Mouse (Mus musculus): ENCODE measurements at regions not wholly inside any gene's neighbourhood (a gene's known extent, or its start where the extent isn't known, plus 50 kb on each side); places are given as distances from the start of the nearest gene placed in this dataset.
A peak's percentile ranks its signal among the peaks of the same experiment; 100 is the strongest.

GRCm38 (mm10) chr8:98651010-98651409 lies 765.3 kb downstream of the Cdh8 start:
- WGBS, result 93% methylated on average over 1 of the region's 1 CpGs
- no peaks in the 10 kb centered on the region for H3K4me1 ChIP-seq (ENCODE audit: insufficient read depth, low read length)
- no peak overlapping the region for H3K9ac ChIP-seq (replicated peaks; ENCODE audit: low read length)
- DNase-seq (ENCODE audit: low spot score) (no peak), ATAC-seq (no peak)
- H3K36me3 ChIP-seq (ENCODE audit: insufficient read depth, low read length), result no peaks in the 10 kb centered on the region
- no peak overlapping the region for H3K4me2 ChIP-seq (ENCODE audit: low read depth, low read length)
- H3K27me3 ChIP-seq (ENCODE audit: insufficient read depth, low read length), result no peaks in the 10 kb centered on the region
- TF ChIP-seq CTCF (IDR thresholded peaks at IDR 0.05; ENCODE audit: low read depth), result no peak
- H3K4me3 ChIP-seq (ENCODE audit: low read length), result no peak overlapping the region
- H3K9me3 ChIP-seq (ENCODE audit: low read length), result no peaks in the 10 kb centered on the region
- H3K27ac ChIP-seq, result no peak overlapping the region

- ATAC-seq (no peak), DNase-seq (ENCODE audit: low spot score) (no peak)
- Histone ChIP-seq H3K27ac (no peak overlapping the region), H3K36me3 (ENCODE audit: insufficient read depth, low read length) (no peaks in the 10 kb centered on the region), H3K4me1 (ENCODE audit: insufficient read depth, low read length) (no peaks in the 10 kb centered on the region), H3K4me3 (ENCODE audit: low read length) (no peak overlapping the region), H3K27me3 (ENCODE audit: insufficient read depth, low read length) (no peaks in the 10 kb centered on the region), H3K9ac (replicated peaks; ENCODE audit: low read length) (no peak overlapping the region), H3K9me3 (ENCODE audit: low read length) (no peaks in the 10 kb centered on the region), H3K4me2 (ENCODE audit: low read depth, low read length) (no peak overlapping the region)
- WGBS, result 76% methylated on average over 5 of the region's 5 CpGs
- no peak for TF ChIP-seq CTCF (IDR thresholded peaks at IDR 0.05; ENCODE audit: low read depth)
Measured at GRCm38 (mm10) chr8:98628151-98628550, 788.1 kb downstream of the Cdh8 start.

- Histone ChIP-seq H3K4me2 (ENCODE audit: low read depth, low read length) (no peak overlapping the region), H3K9ac (replicated peaks; ENCODE audit: low read length) (no peak overlapping the region), H3K9me3 (ENCODE audit: low read length) (no peaks in the 10 kb centered on the region), H3K27ac (no peak overlapping the region), H3K27me3 (ENCODE audit: insufficient read depth, low read length) (no peaks in the 10 kb centered on the region), H3K4me3 (ENCODE audit: low read length) (no peak overlapping the region), H3K36me3 (ENCODE audit: insufficient read depth, low read length) (no peaks in the 10 kb centered on the region), H3K4me1 (ENCODE audit: insufficient read depth, low read length) (no peaks in the 10 kb centered on the region)
- peak; percentile 72 for DNase-seq (ENCODE audit: low spot score)
- ATAC-seq, result peak; percentile 78
- WGBS, result 69% methylated on average over 4 of the region's 4 CpGs
- no peak for TF ChIP-seq CTCF (IDR thresholded peaks at IDR 0.05; ENCODE audit: low read depth)
Measured at GRCm38 (mm10) chr8:98613834-98614428, 802.3 kb downstream of the Cdh8 start.

- H3K4me2 ChIP-seq (ENCODE audit: low read depth, low read length), result 0 out of 2 replicates have a peak overlapping the region, but pooled peaks have one; percentile 18
- no peaks in the 10 kb centered on the region for H3K36me3 ChIP-seq (ENCODE audit: insufficient read depth, low read length)
- H3K9me3 ChIP-seq (ENCODE audit: low read length), result no peaks in the 10 kb centered on the region
- DNase-seq (ENCODE audit: low spot score) (peak; percentile 86), ATAC-seq (peak; percentile 91)
- peak overlapping the region; percentile 22 for H3K27ac ChIP-seq
- H3K27me3 ChIP-seq (ENCODE audit: insufficient read depth, low read length), result no peaks in the 10 kb centered on the region
- H3K9ac ChIP-seq (replicated peaks; ENCODE audit: low read length), result no peak overlapping the region
- TF ChIP-seq CTCF (IDR thresholded peaks at IDR 0.05; ENCODE audit: low read depth), result no peak
- peaks cover 9% of the 10 kb centered on the region; the same call in 1 of the 2 replicates for H3K4me1 ChIP-seq (ENCODE audit: insufficient read depth, low read length)
- H3K4me3 ChIP-seq (ENCODE audit: low read length), result no peak overlapping the region
- WGBS, result 14% methylated on average over 6 of the region's 6 CpGs
Measured at GRCm38 (mm10) chr8:98572597-98573514, 843.4 kb downstream of the Cdh8 start.

- 81% methylated on average over 5 of the region's 5 CpGs for WGBS
- H3K9me3 ChIP-seq (ENCODE audit: low read length), result no peaks in the 10 kb centered on the region
- no peaks in the 10 kb centered on the region for H3K4me1 ChIP-seq (ENCODE audit: insufficient read depth, low read length)
- H3K4me2 ChIP-seq (ENCODE audit: low read depth, low read length), result no peak overlapping the region
- H3K9ac ChIP-seq (replicated peaks; ENCODE audit: low read length), result no peak overlapping the region
- H3K27me3 ChIP-seq (ENCODE audit: insufficient read depth, low read length), result no peaks in the 10 kb centered on the region
- ATAC-seq (no peak), DNase-seq (ENCODE audit: low spot score) (no peak)
- no peak overlapping the region for H3K4me3 ChIP-seq (ENCODE audit: low read length)
- no peaks in the 10 kb centered on the region for H3K36me3 ChIP-seq (ENCODE audit: insufficient read depth, low read length)
- no peak for TF ChIP-seq CTCF (IDR thresholded peaks at IDR 0.05; ENCODE audit: low read depth)
- no peak overlapping the region for H3K27ac ChIP-seq
Measured at GRCm38 (mm10) chr8:98566661-98567060, 849.6 kb downstream of the Cdh8 start.

- H3K4me1 ChIP-seq (ENCODE audit: insufficient read depth, low read length), result no peaks in the 10 kb centered on the region
- H3K36me3 ChIP-seq (ENCODE audit: insufficient read depth, low read length), result no peaks in the 10 kb centered on the region
- no peak overlapping the region for H3K27ac ChIP-seq
- no peaks in the 10 kb centered on the region for H3K27me3 ChIP-seq (ENCODE audit: insufficient read depth, low read length)
- no peaks in the 10 kb centered on the region for H3K9me3 ChIP-seq (ENCODE audit: low read length)
- no peak for ATAC-seq
- H3K4me2 ChIP-seq (ENCODE audit: low read depth, low read length), result no peak overlapping the region
- H3K9ac ChIP-seq (replicated peaks; ENCODE audit: low read length), result no peak overlapping the region
- no peak for DNase-seq (ENCODE audit: low spot score)
- 54% methylated on average over 4 of the region's 4 CpGs for WGBS
- H3K4me3 ChIP-seq (ENCODE audit: low read length), result no peak overlapping the region
- no peak for TF ChIP-seq CTCF (IDR thresholded peaks at IDR 0.05; ENCODE audit: low read depth)
Measured at GRCm38 (mm10) chr8:98518459-98518858, 897.8 kb downstream of the Cdh8 start.

- Histone ChIP-seq H3K4me3 (ENCODE audit: low read length) (no peak overlapping the region), H3K4me2 (ENCODE audit: low read depth, low read length) (no peak overlapping the region), H3K4me1 (ENCODE audit: insufficient read depth, low read length) (no peaks in the 10 kb centered on the region), H3K9ac (replicated peaks; ENCODE audit: low read length) (no peak overlapping the region), H3K27me3 (ENCODE audit: insufficient read depth, low read length) (no peaks in the 10 kb centered on the region), H3K27ac (no peak overlapping the region), H3K9me3 (ENCODE audit: low read length) (no peaks in the 10 kb centered on the region), H3K36me3 (ENCODE audit: insufficient read depth, low read length) (no peaks in the 10 kb centered on the region)
- no peak for DNase-seq (ENCODE audit: low spot score)
- no peak for ATAC-seq
- no peak for TF ChIP-seq CTCF (IDR thresholded peaks at IDR 0.05; ENCODE audit: low read depth)
- WGBS, result 79% methylated on average over 5 of the region's 5 CpGs
Measured at GRCm38 (mm10) chr8:98515246-98515645, 901.0 kb downstream of the Cdh8 start.

Data from hindbrain, postnatal 0 days (tissue).